Mouse (Mus musculus) right cerebral cortex, adult 18-20 months (tissue): ENCODE data around the gene Ube2n.

Source experiments
- DNase-seq: peaks from one replicate; pipeline ENCODE4 v3.0.0; 2022; ENCODE audit warnings: mixed read lengths

Gene Ube2n

GRCm38 (mm10) chr10:95562395-95562794 lies 47.5 kb downstream of the Ube2n start:
- DNase-seq = no peak

- peak; percentile 26 for DNase-seq
Measured at GRCm38 (mm10) chr10:95562859-95563841, 48.2 kb downstream of the Ube2n start.

GRCm38 (mm10) chr10:95563851-95564845 lies 49.2 kb downstream of the Ube2n start, which contains the start of gene Nudt4:
Gene Nudt4 (minus strand): TSS chr10:95564146.
- DNase-seq = peak; percentile 85

DNA sequence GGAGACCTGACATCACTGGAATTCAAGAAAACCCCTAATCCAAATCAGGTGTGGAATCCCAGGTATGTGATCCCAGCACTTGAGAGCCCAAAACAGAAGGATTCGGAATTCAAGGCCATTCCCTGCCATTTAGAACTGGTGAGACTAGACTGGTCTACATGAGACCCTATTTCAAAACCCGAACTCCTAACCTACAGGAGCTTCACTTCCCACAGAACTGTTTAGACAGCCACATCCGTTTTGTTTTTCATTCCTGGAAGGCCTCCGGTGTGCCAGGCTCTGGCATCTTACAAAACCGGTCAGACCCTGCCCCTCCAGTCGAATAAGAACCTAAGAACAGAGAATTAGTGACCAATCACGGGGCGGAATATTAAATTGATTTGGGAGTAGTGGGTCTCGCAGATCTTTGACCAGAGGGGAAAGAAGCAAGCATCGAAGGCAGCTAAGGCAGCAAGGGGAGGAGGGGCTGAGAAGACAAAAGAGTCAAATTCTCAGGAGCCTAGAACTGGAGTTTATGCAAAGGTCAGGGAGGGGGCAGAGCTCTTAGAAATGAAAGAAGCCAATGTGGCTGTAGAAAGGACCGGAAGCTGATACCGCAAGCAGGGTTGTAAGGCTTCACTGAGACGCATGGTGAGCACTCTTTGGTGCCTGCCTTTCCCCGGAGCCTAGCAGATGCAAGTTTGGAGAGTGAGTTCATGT lies 50.4 kb downstream of the Ube2n start:
- DNase-seq = no peak

GRCm38 (mm10) chr10:95566786-95567185 lies 51.8 kb downstream of the Ube2n start:
- DNase-seq = no peak

GRCm38 (mm10) chr10:95567550-95567949 lies 52.6 kb downstream of the Ube2n start:
- no peak for DNase-seq

- no peak for DNase-seq
Measured at GRCm38 (mm10) chr10:95568016-95568415, 53.1 kb downstream of the Ube2n start.

- no peak for DNase-seq
Measured at GRCm38 (mm10) chr10:95569441-95569840, 54.5 kb downstream of the Ube2n start.

GRCm38 (mm10) chr10:95574994-95575393 lies 60.0 kb downstream of the Ube2n start:
- DNase-seq = no peak

GRCm38 (mm10) chr10:95575839-95576380 lies 61.0 kb downstream of the Ube2n start:
- DNase-seq = no peak

DNA sequence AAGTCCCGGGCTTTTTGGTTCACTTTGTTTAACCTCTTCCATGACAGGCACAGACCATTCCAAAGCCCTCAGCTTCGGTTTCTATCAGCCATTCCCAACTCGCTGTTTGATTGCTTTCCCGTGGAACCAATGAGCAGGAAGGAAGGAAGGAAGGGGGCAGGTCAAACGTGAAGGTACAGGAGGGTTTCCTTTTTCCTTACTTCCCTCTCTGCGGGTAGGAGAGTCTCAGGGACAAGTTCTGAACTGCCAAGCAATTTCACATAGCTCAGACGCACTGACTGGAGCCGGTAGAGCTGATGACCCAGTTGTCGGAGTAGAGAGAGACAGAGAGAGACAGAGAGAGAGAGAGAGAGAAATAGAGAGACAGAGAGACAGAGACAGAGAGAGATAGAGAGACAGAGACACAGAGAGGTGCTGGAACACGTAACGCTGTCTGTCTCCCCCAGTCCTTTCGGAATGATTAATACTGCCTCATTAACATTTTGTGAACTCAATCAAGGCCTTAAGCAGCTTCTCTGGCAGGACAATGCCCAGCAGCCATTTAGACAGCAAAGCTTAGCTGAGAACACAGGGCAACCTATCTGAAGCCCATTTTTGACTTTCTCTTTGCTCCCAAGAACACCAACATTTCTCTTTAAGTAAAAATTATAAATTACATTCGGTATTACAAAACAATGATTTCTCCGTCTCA lies 62.1 kb downstream of the Ube2n start:
- DNase-seq = no peak

DNA sequence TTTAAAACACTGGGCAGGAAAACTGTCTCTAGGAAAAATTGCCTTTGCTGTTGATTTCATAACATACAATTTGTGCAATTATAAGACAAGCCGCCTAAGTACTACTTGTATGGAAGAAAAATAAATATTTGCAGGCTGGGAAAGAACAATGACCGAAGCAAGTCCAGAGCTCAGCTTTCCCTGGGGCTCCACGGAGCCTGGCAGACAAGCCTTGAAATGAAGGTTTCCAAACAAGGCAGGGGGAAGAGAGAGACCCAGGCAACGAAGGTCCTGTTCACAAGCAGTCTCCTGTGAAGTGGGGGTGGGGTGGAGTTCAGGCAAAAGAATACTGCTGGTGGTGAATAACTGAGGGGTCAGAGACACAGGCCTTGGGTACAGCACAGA lies 62.6 kb downstream of the Ube2n start:
- no peak for DNase-seq

DNA sequence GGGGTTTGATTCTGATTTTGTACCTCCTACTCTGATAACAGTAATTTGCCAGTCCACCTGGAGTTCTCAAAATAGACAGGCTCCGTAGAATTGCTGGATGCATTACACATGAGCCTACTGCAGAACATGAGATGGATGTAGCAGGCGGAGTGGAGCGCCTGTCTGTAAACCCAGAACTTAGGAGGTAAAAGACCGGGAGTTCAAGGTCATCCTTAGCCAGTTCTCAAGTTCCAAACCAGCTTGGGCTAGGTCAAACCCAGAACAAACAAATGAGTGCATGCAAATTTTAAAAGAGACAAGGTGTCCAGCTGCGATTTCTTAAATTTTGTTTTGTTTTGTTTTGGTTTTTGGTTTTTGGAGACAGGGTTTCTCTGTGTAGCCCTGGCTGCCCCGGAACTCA lies 70.6 kb downstream of the Ube2n start:
- DNase-seq = no peak

GRCm38 (mm10) chr10:95587509-95588220 lies 72.7 kb downstream of the Ube2n start:
- no peak for DNase-seq

DNA sequence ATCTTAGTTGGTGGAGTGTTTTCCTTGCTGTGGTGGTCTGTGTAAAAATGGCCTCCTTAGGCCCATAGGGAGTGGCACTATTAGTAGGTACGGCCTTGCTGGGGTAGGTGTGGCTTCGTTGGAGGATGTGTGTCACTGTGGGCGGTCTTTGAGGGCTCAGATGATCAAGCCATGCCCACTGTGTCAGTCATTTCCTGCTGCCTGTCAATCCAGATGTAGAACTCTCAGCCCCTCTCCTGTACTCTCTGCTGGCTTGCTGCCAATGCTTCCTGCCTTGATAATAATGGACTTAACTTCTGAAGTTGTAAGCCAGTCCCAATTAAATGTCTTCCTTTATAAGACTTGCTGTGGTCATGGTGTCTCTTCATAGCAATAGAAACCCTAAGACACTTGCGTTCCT lies 74.3 kb downstream of the Ube2n start:
- no peak for DNase-seq

GRCm38 (mm10) chr10:95590196-95590595 lies 75.3 kb downstream of the Ube2n start:
- DNase-seq = no peak

DNA sequence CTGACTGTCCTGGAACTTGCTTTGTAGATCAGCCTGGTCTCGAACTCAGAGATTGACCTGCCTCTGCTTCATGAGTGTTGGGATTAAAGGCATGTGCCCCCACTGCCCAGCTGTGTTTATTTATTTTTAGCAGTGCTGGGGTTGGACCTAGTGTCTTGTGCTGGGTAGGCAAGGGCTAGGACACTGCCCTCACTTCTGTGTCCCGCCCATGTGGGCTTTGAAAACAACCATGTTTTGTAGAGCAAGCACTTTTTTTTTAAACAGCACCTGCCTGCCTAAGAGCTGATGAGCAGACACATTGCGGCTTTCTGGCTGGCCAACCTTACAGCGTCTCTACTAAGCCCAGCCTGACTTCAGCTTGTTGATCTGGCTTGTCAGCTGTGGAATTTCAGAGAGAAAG lies 76.3 kb downstream of the Ube2n start:
- no peak for DNase-seq

- no peak for DNase-seq
Measured at GRCm38 (mm10) chr10:95594414-95594813, 79.5 kb downstream of the Ube2n start.
